Mouse (Mus musculus) embryonic facial prominence, embryonic 13.5 days (tissue): Measurements from ENCODE around the gene Ebp. TPM values are rescaled to one million over a fixed set of nuclear protein-coding genes. Genes with fewer than 3 reads are reported as not detected.

ENCODE experiments used
- ATAC-seq: fragments of 200-750 bp; cut with Nextera tagmentation; 2 replicates; pipeline ENCODE4 v1.8.0; 2017; ENCODE audit warnings: low read depth; ENCODE audit not compliant: insufficient number of reproducible peaks, insufficient read depth, low FRiP score, low TSS enrichment
- H3K27ac ChIP-seq: fragments of 300-500 bp; sonication (generic); 2 replicates; pipeline ENCODE4 v1.5.1; 2015; ENCODE audit warnings: moderate library complexity, mild to moderate bottlenecking, inconsistent platforms
- H3K27me3 ChIP-seq: fragments of 300-500 bp; sonication (generic); 2 replicates; pipeline ENCODE4 v1.6.1; 2015; ENCODE audit warnings: mild to moderate bottlenecking, inconsistent platforms
- H3K36me3 ChIP-seq: fragments of 300-500 bp; sonication (generic); 2 replicates; pipeline ENCODE4 v1.6.1; 2015; ENCODE audit warnings: mild to moderate bottlenecking, inconsistent platforms
- H3K4me1 ChIP-seq: fragments of 300-500 bp; sonication (generic); 2 replicates; pipeline ENCODE4 v1.6.1; 2015; ENCODE audit warnings: inconsistent platforms
- H3K4me2 ChIP-seq: fragments of 300-500 bp; sonication (generic); 2 replicates; pipeline ENCODE4 v1.6.1; 2015; ENCODE audit warnings: moderate library complexity, mild to moderate bottlenecking, inconsistent platforms
- H3K4me3 ChIP-seq: fragments of 300-500 bp; sonication (generic); 2 replicates; pipeline ENCODE4 v1.5.1; 2015; ENCODE audit warnings: mild to moderate bottlenecking, inconsistent platforms
- H3K9ac ChIP-seq: fragments of 300-500 bp; sonication (generic); 2 replicates; pipeline ENCODE4 v1.6.1; 2015; ENCODE audit warnings: mild to moderate bottlenecking, inconsistent platforms
- H3K9me3 ChIP-seq: fragments of 300-500 bp; sonication (generic); 2 replicates; pipeline ENCODE4 v1.6.1; 2016; ENCODE audit warnings: inconsistent platforms
- WGBS: fragments of 180-500 bp; shearing (Covaris S2); methylation state at CpG from one replicate; pipeline ENCODE4 v1.1.7; 2015; ENCODE audit warnings: mixed read lengths; 5-methylcytosine and 5-hydroxymethylcytosine counted together
- polyA plus RNA-seq: library from polyadenylated mRNA; unstranded; fragments of >200 nt; fragmentation: Nextera tagmentation; extraction: Ambion mirVana; gene quantifications from 2 replicates; pipeline ENCODE4 v1.2.1, GENCODE M21; 2015

The Ebp gene
- polyA plus RNA-seq, 1 experiment from 2014 or later: 39.3 TPM

GRCm38 (mm10) chrX:8209720-8210119 lies 16.4 kb upstream of the Ebp start:
- no peak overlapping the region for H3K9ac ChIP-seq
- no peaks in the 10 kb centered on the region for H3K36me3 ChIP-seq
- ATAC-seq: no peak
- WGBS: 56% methylated on average over 2 of the region's 2 CpGs
- no peaks in the 10 kb centered on the region for H3K27me3 ChIP-seq
- no peak overlapping the region for H3K27ac ChIP-seq
- no peaks in the 10 kb centered on the region for H3K9me3 ChIP-seq
- peaks cover 4% of the 10 kb centered on the region; the same call in 1 of the 2 replicates for H3K4me1 ChIP-seq
- H3K4me3 ChIP-seq: no peak overlapping the region
- no peak overlapping the region for H3K4me2 ChIP-seq

- Histone ChIP-seq H3K36me3 (no peaks in the 10 kb centered on the region), H3K4me2 (peak overlapping the region; percentile 60; the same call in 1 of the 2 replicates), H3K4me1 (peaks cover 4% of the 10 kb centered on the region; the same call in 1 of the 2 replicates), H3K27ac (no peak overlapping the region), H3K9me3 (no peaks in the 10 kb centered on the region), H3K9ac (no peak overlapping the region), H3K27me3 (no peaks in the 10 kb centered on the region), H3K4me3 (no peak overlapping the region)
- WGBS: 30% methylated on average over 4 of the region's 4 CpGs
- no peak for ATAC-seq
These were observed 13.9 kb upstream of the Ebp start for GRCm38 (mm10) chrX:8207224-8207623.

- H3K9me3 ChIP-seq: no peaks in the 10 kb centered on the region
- 18% methylated on average over 11 of the region's 11 CpGs for WGBS
- no peaks in the 10 kb centered on the region for H3K36me3 ChIP-seq
- no peaks in the 10 kb centered on the region for H3K27me3 ChIP-seq
- 0 out of 2 replicates have a peak overlapping the region, but pooled peaks have one; percentile 36 for H3K9ac ChIP-seq
- H3K27ac ChIP-seq: no peak overlapping the region
- H3K4me1 ChIP-seq: peaks cover 4% of the 10 kb centered on the region; the same call in 1 of the 2 replicates
- no peak for ATAC-seq
- H3K4me3 ChIP-seq: peak overlapping the region; percentile 54
- H3K4me2 ChIP-seq: peak overlapping the region; percentile 60
These were observed 13.4 kb upstream of the Ebp start for GRCm38 (mm10) chrX:8206694-8207197.

GRCm38 (mm10) chrX:8206015-8206693 lies 12.8 kb upstream of the Ebp start, which contains the start of gene Porcn:
Porcn (minus strand) TSS chrX:8206525.
- WGBS: 16% methylated on average over 46 of the region's 46 CpGs
- Histone ChIP-seq H3K4me3 (peak within 1 kb of the TSS; percentile 54), H3K27ac (no peak within 1 kb of the TSS), H3K4me2 (peak within 1 kb of the TSS; percentile 60), H3K27me3 (no peaks in the 10 kb centered on the region), H3K9ac (peak within 1 kb of the TSS; percentile 76), H3K36me3 (no peaks in the 10 kb centered on the region), H3K4me1 (peaks cover 4% of the 10 kb centered on the region; the same call in 1 of the 2 replicates), H3K9me3 (no peaks in the 10 kb centered on the region)
- peak; percentile 88 for ATAC-seq

GRCm38 (mm10) chrX:8205551-8205950 lies 12.2 kb upstream of the Ebp start:
- Histone ChIP-seq H3K4me3 (peak overlapping the region; percentile 54), H3K36me3 (no peaks in the 10 kb centered on the region; the same call in 1 of the 2 replicates), H3K4me1 (peaks cover 4% of the 10 kb centered on the region; the same call in 1 of the 2 replicates), H3K9me3 (no peaks in the 10 kb centered on the region), H3K4me2 (peak overlapping the region; percentile 60), H3K27ac (no peak overlapping the region), H3K9ac (peak overlapping the region; percentile 76; the same call in 1 of the 2 replicates), H3K27me3 (no peaks in the 10 kb centered on the region)
- ATAC-seq: no peak
- WGBS: 39% methylated on average over 7 of the region's 7 CpGs

GRCm38 (mm10) chrX:8205088-8205487 lies 11.8 kb upstream of the Ebp start:
- H3K4me2 ChIP-seq: no peak overlapping the region
- H3K27ac ChIP-seq: no peak overlapping the region
- ATAC-seq: no peak
- no peak overlapping the region for H3K9ac ChIP-seq
- H3K27me3 ChIP-seq: no peaks in the 10 kb centered on the region
- H3K36me3 ChIP-seq: no peaks in the 10 kb centered on the region; the same call in 1 of the 2 replicates
- no peaks in the 10 kb centered on the region for H3K9me3 ChIP-seq
- WGBS: 66% methylated on average over 4 of the region's 4 CpGs
- no peak overlapping the region for H3K4me3 ChIP-seq
- peaks cover 4% of the 10 kb centered on the region; the same call in 1 of the 2 replicates for H3K4me1 ChIP-seq

GRCm38 (mm10) chrX:8204076-8204475 lies 10.8 kb upstream of the Ebp start:
- Histone ChIP-seq H3K27ac (no peak overlapping the region), H3K36me3 (peaks cover under 1% of the 10 kb centered on the region; the same call in 1 of the 2 replicates), H3K9me3 (no peaks in the 10 kb centered on the region), H3K9ac (no peak overlapping the region), H3K4me2 (no peak overlapping the region), H3K27me3 (no peaks in the 10 kb centered on the region), H3K4me1 (peaks cover 4% of the 10 kb centered on the region; the same call in 1 of the 2 replicates), H3K4me3 (no peak overlapping the region)
- WGBS: 80% methylated on average over 10 of the region's 10 CpGs
- no peak for ATAC-seq

- H3K9ac ChIP-seq: no peak overlapping the region
- ATAC-seq: 0 out of 2 replicates have a peak, but pooled peaks have one; percentile 29
- no peak overlapping the region for H3K4me3 ChIP-seq
- peaks cover 4% of the 10 kb centered on the region; the same call in 1 of the 2 replicates for H3K4me1 ChIP-seq
- 82% methylated on average over 14 of the region's 14 CpGs for WGBS
- no peak overlapping the region for H3K27ac ChIP-seq
- peaks cover 5% of the 10 kb centered on the region; the same call in 1 of the 2 replicates for H3K36me3 ChIP-seq
- H3K27me3 ChIP-seq: no peaks in the 10 kb centered on the region
- H3K4me2 ChIP-seq: no peak overlapping the region
- H3K9me3 ChIP-seq: no peaks in the 10 kb centered on the region
These were observed 9.8 kb upstream of the Ebp start for GRCm38 (mm10) chrX:8203105-8203504.

- Histone ChIP-seq H3K36me3 (no peaks in the 10 kb centered on the region), H3K9ac (peak overlapping the region; percentile 70), H3K9me3 (no peaks in the 10 kb centered on the region), H3K4me1 (no peaks in the 10 kb centered on the region), H3K27ac (peak overlapping the region; percentile 28; the same call in 1 of the 2 replicates), H3K4me3 (peak overlapping the region; percentile 57), H3K4me2 (peak overlapping the region; percentile 63), H3K27me3 (no peaks in the 10 kb centered on the region)
- peak; percentile 92 for ATAC-seq
- WGBS: 19% methylated on average over 37 of the region's 38 CpGs
These were observed 483 bp downstream of the Ebp start for GRCm38 (mm10) chrX:8192640-8193418.

- H3K27ac ChIP-seq: peak overlapping the region; percentile 28; the same call in 1 of the 2 replicates
- no peaks in the 10 kb centered on the region for H3K27me3 ChIP-seq
- ATAC-seq: no peak
- H3K36me3 ChIP-seq: no peaks in the 10 kb centered on the region
- H3K9ac ChIP-seq: peak overlapping the region; percentile 70
- 22% methylated on average over 13 of the region's 13 CpGs for WGBS
- peak overlapping the region; percentile 57 for H3K4me3 ChIP-seq
- H3K4me1 ChIP-seq: no peaks in the 10 kb centered on the region
- no peaks in the 10 kb centered on the region for H3K9me3 ChIP-seq
- H3K4me2 ChIP-seq: peak overlapping the region; percentile 63
These were observed 1.1 kb downstream of the Ebp start for GRCm38 (mm10) chrX:8192126-8192639.

- H3K36me3 ChIP-seq: 0 out of 2 replicates have a peak, but pooled peaks cover 4% of the 10 kb centered on the region
- 20% methylated on average over 7 of the region's 7 CpGs for WGBS
- no peak overlapping the region for H3K9ac ChIP-seq
- no peaks in the 10 kb centered on the region for H3K4me1 ChIP-seq
- no peaks in the 10 kb centered on the region for H3K27me3 ChIP-seq
- no peak overlapping the region for H3K27ac ChIP-seq
- H3K4me3 ChIP-seq: no peak overlapping the region
- no peaks in the 10 kb centered on the region for H3K9me3 ChIP-seq
- no peak overlapping the region for H3K4me2 ChIP-seq
- no peak for ATAC-seq
These were observed 10.3 kb downstream of the Ebp start for GRCm38 (mm10) chrX:8182871-8183540.
